Mouse (Mus musculus) C2C12 (cell line): ENCODE results near the gene Slc39a13.

Source experiments
- CTCF ChIP-seq: IDR thresholded peaks from one replicate; pipeline ENCODE4 v1.5.1; 2011; ENCODE audit not compliant: control insufficient read depth, insufficient read depth, insufficient read length
- MAX ChIP-seq: IDR thresholded peaks from one replicate; pipeline ENCODE4 v1.6.1; 2011; ENCODE audit warnings: mild to moderate bottlenecking, control low read depth

DNA sequence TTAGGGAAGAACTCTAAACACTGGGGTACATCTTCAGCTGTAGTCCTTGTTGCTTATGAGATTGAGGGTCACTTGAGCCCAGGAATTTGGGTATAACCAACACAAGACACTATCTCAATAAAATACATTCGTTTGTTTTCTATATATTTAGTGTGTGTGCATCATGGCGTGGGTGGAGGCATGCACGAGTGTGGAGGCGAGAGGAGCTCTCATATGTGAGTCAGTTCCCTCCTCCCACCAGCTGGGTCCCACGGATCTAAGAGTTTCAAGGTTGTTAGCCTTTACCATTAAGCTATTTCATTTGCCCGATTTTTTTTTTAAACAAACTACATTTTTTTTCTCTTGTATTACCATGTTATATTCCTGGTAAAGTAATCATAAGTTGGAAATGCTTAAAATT lies 20.6 kb upstream of the Slc39a13 start:
- TF ChIP-seq CTCF (no peak), MAX (no peak)
